Mouse (Mus musculus) R1 (cell line): Measurements from ENCODE around the gene Rxylt1.
A peak's percentile ranks its signal among the peaks of the same experiment; 100 is the strongest.

ENCODE experiments used
- DNase-seq: peaks from one replicate; pipeline ENCODE4 v3.0.0-alpha.2; 2018; ENCODE audit warnings: low read depth, low spot score

Gene Rxylt1

DNA sequence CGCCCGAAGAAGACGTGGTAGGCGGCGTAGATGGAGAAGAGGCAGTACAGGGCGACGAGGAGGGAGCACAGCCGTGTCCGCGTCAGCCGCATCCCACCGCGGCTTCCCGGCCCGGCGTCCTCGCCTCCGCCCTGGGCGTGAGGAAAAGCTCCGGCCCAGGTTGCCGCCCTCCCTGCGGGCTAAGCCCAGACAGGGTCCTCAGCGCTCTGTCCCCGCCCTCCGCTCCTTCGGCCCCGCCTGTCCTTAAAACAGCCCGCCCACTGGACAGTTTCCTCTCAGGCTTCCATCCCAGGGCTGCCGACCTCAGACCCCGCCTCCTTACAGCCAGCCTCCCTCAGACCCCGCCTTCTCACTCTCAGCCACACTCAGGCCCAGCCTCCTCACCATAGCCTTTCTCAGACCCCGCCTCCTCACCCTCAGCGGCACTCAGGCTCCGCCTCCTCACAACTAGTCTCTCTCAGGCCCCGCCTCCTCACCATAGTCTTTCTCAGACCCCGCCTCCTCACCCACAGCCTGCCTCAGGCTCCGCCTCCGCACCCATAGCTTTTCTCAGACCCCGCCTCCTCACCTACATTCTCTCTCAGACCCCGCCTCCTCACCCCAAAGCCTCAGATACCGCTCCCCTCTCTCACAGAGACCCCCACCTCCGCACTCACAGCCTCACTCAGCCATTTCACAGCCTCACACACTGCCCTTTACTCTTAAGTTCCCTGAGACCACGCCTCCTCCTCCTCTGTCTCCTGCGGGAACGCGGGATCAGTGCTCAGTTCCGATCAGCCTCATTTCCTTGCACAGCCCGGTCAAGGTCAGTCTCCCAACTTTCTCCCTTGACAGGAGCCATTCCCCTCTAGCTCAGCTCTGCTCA, at the start of gene Rxylt1:
Gene Rxylt1, minus strand, starts transcription at position 392 of the 865 bp plus-strand sequence.
- DNase-seq: peak; percentile 97

DNA sequence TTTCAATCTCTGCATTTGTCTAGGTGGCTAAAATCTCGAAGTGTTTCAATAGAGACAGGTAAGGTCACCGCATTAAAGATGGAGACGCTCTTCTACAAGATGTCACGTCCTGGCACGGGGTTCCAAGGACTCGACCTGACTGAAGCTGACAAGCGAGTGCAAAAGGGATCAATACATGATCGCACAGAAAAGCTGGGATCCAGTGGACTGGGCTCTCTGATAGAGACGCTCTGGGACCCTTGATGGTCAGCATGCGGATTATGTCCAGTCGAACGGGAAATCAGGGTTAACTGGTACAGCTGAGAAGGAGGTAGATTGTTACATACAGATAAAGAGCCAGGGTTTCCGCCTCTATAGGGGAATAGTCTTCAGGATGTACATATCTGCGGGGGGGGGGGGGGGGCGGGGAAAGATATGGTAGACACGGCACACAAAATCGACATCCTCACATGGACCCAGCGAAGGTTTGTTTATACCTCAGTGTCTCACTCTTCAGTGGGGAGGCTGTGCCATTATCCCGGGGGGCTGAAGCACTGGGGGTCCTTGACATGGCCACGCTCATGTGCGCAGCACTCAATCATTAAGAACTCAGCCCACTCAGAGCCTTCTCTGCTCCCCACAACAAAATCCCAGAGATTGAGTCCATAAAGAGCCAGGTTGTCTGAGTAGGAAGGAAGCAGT, 24.3 kb upstream of the Rxylt1 start:
- no peak for DNase-seq

DNA sequence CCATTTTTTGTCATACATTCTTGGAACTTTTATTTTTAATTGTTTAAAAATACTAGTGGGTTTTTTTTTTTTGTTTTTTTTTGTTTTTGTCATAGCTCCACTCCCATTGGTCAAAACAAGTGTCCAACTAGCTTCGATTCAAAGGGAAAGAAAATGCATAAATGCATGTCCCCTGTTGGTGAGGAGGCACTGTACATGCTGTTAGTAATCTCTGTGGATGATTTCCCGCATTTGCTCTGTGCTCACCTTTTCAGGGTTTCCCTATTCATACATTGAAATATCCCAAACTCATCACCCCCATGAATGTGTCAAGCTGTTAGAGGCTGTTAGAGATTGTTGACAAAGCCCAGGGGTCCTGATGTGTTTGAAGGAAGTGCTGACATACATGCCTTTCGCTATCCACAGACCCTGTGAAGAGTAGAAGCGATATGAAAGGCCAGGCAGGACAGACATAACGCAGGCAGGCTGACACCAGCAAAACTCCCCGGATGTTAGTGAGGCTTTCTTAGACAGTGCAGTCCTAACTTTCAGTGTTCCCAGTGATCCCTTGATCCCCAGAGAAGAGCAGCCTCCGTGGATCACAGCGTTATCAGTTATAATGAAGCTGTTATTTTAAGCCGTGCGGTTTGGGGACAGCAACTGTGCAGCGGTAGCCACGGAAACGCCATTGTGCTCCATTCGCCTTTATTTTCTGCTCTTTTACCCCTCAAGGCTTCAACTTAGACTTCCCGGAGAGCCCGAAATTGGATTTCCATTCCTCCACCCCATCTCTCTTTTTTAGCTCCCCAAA, 23.5 kb upstream of the Rxylt1 start:
- DNase-seq: peak; percentile 19

DNA sequence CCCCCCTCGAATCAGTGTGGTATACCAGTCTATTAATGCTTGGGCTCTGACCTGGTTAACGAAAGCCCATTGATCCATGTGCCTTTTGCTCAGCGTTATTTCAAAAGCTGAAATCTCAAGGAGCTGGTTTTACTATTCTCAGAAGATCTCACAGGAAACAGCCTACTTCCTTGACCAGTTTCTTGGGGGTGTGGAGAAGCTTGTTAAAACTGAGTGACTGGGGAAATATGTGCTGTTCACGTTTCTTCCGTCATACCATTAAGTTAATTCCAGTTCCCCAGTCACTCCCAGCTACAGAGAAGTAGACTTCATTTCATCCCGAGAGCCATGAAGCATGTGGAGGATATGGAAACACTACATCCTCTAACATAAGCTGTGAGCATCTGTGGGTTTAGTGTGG, 22.3 kb upstream of the Rxylt1 start:
- DNase-seq: no peak

DNA sequence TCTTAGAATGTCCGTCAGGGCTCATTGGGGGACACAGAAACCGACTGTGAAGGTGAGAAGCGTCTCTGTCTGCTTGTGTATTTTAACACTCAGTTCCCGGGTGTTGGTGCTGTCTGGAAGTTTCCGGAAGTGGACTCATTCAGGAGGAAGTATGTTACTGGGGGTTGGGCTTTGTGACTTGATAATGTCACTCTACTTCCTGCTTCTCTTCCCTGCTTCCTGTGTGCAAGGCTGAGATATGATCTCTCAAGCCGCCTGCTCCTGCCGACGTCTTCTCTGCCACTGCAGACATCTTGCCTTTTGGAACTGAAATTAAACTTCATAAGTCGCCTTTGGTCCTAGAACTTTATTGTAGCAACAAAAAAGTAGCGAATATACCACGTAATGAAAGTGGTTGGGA, 19.5 kb upstream of the Rxylt1 start:
- peak; percentile 10 for DNase-seq

DNA sequence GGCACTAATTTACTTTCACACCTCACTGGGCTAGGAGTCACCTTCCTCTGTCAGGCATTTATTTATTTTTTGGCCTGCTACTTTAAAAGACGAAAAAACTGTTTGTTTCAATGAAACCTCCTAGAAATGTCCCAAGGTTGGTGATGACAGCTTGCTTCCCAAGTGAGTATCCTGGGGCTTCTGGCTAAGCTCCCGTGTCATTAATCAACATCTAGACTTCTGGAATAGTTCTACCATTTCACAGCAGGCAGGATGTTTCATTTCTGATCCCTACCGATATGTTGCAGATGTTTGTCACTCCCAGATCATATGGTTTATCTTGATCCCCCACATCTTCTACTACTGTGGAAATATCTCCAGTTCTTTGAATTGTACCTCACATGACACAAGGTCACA, 9.5 kb upstream of the Rxylt1 start:
- no peak for DNase-seq

DNA sequence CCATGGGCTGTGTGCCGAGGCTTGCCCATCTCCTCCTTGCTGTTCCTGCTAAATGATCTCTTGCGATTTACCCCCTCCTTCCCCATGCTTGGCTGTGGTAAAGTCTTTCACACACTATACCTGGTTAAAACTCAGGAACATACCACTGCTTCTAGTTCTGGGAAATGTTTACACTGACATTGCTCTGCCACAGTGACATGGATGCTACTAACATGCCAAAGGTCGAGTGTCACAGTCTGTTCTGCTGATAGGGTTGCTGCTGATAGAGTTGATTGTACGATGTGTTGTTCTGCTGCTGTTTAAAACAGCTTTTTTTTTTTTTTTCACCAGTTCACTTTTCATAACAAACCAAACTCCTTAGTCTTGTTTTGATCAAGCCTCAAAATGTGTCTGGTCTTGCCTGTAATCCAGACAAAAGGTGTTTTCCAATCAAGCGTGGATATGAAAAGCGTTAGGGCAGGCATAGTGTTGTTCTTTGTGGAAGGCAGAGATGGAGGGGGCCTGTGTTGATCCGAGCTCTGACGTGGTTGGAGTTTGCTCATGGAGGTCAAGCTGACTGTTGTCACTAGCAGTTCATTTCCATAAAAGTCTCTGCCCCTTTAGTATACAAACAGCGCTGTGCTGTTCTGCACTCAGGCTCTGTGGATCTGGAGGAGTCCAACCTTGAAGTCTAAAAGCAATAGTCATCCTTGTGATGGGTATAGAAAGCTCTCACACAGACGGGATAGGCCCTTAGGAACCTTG, 8.9 kb upstream of the Rxylt1 start:
- no peak for DNase-seq

DNA sequence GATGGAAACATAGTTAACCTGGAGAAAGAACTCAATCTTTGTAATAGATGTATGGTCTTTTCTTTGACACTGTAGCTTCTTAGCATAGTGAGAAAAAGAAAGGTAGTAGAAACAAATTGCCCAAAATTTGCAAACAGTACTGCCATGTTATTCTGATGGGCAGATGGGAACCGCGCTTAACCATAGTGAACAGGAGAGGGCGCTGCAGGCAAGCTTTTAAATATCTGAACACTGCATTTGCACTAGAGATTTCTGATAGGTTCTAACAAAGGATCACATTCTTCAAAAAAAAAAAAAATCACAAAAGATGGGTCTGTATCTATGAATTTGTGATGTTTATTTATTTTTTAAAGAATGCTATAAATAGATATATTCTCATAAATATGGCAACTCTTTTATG, 8.2 kb upstream of the Rxylt1 start:
- DNase-seq: peak; percentile 56

DNA sequence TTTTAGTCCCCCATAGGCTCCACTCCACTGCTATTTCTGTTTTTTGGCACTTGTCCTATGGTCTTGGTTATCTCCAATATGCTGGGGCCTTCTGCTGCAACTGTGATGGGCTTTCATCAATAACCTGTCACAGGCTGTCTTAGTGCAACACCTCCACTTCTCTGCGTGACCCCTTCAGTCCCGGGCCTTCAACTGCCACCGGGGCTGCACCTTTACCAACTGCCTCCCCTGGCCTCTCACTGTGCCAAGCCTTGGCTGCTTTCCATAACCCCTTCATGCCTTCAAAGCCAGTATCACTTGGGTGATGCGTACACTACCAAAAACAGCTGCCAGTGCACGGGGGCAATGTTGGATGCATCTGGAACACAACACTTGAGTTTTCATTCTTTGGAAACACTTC, 5.5 kb upstream of the Rxylt1 start:
- no peak for DNase-seq

DNA sequence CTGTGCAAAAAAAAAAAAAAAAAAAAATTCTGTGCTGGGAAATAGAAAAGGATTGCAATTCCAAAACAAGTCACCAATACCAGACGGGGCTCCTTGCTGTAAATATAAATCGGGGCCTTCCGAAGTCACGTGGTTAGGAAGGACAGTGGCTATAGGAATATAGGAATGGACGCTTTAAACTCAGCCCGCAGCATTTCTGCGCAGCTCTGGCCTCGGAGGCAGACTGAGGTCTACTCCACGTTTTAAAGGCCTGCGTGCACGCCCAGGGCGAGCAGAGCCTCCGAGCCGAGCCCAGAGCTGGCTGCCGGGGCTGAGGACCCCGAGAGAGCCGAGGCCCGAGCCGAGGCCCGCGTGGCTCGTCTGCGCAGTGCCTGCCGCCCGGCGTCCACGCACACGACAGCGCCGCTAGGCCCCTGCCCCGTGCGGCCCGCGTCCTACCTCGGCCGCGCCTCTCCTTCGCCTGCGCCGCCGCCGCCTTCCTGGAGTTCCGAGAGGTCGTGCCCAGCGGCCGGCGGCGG, 650 bp downstream of the Rxylt1 start:
- DNase-seq: peak; percentile 64

DNA sequence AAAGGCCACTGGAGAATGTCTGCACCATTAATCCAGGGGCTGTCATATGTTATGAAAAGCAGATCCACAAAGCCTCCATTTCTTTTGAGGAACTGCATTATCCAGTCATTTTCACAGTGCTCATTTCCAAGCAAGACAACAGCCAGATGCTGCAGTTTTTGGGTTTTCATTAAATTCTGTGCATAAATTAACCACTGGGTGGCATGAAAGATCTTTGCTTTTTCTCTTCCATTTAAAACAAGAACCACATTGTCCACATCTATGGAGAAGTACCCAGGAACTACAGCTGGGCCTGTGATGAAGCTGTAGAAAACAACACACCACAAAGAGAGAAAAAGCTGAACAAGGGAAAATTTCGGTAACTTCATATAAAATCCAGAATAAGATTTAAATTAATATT, 6.7 kb downstream of the Rxylt1 start:
- DNase-seq: no peak

DNA sequence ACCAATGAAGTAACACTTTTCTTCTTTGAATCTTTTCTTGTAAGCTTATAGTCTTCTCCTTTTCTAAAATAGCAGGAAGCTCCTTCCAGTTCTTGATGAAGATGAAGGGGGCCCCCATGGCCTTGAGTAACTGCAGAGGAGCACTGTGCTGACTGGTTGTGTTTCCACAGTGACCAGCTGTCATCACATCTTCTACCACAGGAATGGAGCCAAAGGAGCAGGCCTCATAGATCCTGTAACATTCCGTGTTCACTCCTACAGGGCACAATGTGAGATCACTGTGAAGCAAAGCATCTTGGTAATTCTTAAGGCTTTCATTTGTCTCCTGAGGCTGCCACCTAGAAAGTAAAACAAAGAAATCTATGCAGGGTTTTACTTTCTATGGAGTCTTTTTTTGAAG, 15.8 kb downstream of the Rxylt1 start:
- DNase-seq: no peak

DNA sequence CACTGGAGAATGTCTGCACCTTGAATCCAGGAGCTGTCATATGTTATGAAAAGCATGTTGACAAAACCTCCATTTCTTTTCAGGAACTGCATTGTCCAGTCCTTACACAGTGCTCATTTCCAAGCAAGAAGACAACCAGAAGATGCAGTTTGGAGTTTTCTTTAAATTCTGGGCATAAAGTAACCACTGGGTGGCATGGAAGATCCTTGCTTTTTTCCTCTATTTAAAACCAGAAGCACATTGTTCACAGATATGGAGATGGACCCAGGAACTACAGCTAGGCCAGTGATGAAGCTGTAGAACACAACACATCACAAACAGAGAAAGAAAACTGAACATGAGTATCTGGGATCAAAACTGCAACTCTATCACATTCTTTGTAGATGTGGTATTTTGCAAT, 28.0 kb downstream of the Rxylt1 start:
- DNase-seq: no peak

DNA sequence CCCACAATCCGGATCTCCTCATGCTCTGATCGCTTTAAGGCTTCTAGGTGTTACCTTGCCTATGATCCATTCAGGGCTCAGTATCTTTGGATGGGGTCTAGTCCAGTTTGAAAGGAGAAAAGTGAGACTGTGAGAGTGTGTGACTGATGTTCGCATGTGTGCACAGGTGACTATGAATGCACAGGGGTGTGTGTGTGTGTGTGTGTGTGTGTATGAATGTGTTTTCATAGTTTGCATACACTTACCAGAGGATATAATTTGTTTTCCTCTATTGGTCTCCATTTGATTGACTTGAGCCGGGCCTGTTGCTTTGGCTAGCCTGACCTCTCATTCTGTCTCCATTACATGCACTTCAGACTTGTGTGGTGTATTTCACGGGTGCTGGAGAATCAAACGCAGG, 41.3 kb downstream of the Rxylt1 start:
- no peak for DNase-seq

DNA sequence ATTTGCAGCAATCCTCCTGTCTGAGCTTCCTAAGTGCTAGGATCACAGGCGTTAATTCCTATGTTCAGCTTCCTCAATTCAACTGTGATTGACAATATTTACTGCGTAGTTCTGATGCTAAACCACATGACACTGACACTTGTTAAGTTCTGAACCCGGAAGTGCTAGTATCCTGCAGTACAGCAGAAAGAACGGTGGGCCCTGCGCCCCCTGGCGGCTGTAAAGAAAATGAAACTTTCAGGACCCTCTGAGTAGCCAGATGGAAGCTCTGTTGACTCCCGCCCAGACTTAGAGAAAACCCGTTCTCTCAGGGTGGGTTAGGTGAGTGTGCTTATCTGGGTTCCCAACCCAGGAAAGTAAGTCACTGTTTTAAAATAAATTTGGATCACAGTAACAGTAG, 42.6 kb downstream of the Rxylt1 start:
- peak; percentile 84 for DNase-seq

DNA sequence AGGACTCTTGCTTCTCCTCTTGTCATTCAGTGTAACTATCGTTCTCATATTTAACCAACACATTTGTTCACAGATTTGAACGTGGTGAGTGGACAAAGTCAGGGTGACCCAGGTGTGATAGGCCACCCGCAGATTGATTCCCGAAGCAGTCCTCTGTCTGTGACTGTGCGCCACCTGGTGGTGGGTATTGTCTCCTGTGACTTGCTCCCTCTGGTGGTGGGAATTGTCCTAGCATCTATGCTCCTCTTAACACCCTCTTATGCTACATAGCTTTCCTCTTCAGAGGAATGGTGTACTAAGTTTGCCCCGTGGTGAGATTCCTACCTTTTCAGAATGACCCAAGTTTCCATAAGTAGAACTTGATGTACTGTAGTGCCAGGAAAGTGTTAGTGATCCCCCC, 45.3 kb downstream of the Rxylt1 start:
- peak; percentile 88 for DNase-seq

DNA sequence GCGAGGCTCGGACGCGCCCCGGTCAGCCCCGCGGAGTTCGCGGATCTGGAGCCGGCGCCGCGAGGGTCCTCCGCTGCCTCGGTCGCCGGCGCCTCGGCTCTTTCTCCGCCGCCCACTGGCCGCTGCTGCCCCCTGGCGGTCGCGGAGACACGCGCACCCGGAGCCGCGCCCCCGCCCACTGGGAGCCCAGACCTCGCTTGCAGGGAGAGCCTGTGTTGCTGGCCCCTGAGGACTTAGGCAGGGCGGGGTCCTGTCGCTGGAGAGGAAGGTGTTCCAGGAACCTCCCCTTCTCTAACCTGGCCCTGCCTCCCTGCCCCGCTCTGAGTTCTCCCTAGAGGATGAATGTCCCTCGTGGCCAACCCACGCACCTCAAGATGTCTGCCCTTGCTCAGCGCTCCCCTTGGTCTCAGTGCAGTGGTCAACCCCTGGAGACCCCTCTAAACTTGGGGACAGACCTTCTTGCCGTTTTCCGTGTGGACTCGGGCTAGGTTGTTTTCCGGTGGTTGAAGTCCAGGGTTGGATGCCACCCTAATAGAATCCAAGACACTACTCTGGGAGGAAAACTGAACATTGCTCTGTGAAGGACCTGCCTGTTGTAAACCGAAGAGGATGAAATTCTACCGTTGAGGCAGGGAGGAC, 49.3 kb downstream of the Rxylt1 start:
- DNase-seq: peak; percentile 81

DNA sequence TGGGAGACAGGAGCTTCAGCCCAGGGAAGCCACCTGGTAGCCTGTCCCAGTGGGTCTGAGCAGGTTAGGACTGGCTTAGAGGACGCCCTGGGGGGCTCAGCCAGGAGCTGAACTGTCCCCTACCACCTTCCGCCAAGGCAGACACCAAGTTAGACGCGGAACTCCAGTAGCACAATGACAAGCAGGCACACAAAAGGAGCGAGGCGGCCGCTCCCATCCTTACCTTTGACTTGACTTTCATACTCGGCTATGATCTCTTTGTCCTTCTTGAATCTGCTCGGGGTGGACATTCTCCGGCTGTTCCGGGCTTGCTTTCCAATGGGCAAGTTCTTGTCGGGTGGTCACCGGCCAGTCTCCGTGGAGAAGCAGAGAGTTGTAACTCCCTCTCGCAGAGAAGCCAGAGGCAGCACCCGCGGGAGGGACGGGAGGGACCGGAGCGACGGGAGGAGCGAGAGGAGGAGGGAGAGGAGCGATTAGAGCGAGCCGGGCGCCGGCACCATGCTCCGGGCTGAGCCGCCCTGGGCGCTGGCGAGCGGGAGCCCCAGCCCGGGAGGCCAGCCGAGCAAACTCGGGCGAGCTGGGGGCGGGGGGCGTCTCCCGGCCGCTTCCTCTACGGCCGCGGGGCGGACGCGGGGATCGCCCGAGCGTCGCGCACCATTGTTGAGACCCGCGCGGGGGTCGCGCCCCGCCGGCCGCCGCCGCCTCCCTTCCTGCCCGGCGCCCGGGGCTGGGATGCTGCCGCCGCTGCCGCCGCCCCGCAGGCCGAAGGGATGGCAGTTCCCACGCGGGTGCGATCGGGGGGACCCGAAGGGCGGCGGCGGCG, 50.1 kb downstream of the Rxylt1 start, which contains the start of gene Srgap1:
Gene Srgap1, minus strand, starts transcription at position 412 of the 823 bp plus-strand sequence.
- peak; percentile 76 for DNase-seq

DNA sequence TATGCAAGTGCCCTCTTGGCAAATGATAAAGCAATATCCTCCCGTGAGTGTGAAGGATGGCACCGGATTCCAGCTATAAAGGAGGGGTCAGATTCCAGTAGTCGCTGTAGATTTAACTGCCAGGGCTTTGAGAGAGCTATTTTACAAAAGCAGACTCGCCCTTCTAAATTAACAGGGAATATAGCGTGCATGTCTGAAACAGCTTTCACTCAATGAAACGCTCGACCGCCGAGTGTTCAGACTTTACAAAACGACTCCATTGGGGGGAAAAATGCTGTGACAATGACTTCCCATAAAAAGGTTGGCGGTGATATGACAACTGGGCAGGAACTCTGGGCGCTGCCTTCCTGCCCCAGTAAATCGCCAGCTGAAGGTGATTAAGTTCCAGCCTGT, 50.7 kb downstream of the Rxylt1 start:
- DNase-seq: no peak

DNA sequence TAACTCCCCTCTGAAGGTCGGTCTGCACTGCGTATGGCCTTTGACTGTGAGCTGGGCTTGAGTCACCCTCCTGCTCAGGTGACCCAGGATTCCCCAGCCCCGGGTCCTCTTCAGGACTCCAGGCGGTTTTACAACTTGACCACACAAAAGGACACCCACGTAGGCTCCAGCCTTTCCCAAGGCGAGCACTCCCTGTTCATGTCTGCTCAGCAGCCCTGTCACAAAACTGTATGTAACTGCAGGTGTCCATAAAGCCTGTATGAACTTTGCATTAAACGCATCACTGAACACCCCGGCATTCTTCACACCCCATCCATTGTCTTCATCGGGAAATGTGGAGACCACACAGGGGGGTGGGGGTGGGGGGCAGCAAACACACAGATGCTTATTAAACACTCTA, 51.2 kb downstream of the Rxylt1 start:
- peak; percentile 46 for DNase-seq
